Mouse (Mus musculus): ENCODE measurements around the gene Nectin1.

Nectin1 gene

DNA sequence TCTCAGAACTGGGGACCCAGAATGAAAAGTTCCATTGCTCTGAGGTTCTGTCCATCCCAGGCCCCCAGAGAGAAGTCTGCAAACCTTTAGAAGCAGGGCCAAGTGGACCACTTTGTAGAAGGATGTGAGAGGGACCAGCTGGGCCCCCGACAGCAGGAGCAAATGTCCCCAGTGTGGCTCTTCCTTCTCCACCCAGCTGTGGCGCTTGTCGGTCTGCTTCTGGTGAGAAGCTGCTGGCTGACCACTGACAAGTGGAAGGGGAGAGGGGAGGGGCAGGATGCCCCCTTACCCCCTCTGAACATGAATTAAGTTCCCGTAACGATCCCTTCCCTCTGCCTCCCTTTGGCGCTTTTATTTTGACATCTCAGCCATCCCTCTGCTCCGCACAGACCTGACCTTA is 54.0 kb downstream of the Nectin1 start:
- no peak for DNase-seq (ENCODE audit: low read depth, low spot score)

DNA sequence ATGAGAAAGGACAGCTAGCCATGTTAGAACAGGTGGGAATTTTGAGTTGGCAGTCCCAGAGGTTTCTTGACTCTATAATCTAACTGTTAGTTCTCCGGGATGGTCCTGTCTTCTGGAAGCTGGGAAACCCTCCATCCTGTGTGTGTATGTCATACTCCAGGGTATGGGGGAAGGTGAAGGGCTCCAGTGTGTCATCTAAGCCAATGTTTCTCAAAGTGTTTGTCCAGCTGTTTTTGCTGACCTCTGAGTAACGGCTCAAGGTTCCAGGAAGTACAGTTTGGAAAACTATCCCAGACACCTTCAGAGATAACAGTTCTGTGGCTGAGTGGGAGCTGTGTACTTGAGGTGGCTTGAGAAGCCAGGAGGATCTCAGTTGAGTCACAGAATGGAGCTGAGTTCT is 56.7 kb downstream of the Nectin1 start:
- no peak for DNase-seq (ENCODE audit: low read depth, low spot score)

DNA sequence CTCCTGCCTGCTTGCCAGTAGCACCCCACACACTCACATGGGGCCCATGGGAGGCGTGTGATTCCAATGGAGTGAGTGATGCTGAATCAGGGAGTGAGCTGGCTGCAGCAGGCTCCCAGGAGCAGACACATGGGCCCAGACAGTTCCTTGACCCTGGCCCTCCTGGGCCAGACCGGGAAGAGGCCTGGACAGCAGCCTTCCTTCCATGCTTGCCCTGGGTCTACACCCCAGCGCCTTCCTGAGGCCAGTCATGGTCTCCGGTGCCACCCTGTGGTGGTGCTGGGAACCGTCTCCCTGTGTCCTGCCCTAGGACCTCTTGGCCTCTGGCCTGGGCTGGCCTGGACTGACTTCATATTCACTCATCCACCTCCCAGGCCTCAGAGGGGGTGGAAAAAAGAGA is 58.1 kb downstream of the Nectin1 start:
- peak; percentile 79 for DNase-seq (ENCODE audit: low read depth, low spot score)

DNA sequence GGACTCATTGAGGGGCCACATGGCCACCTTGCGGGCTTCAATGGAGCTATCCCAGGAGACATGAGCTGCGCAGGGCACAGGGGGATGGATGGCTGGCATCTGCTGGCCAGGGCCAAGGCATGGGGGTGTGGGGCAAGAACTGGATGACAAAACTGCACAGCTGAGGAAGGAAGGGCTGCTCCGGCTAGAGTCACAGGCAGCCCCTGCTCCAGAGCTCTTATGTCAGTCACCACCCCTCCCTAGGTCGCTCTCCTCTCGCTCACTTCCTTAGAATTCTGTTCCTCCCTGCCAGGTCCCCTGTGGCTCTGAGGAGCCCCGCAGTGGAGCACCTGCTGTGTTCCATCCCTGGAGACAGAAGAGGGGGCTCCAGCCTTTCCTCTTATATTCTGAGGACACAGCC is 63.8 kb downstream of the Nectin1 start:
- DNase-seq (ENCODE audit: low read depth, low spot score) = no peak

DNA sequence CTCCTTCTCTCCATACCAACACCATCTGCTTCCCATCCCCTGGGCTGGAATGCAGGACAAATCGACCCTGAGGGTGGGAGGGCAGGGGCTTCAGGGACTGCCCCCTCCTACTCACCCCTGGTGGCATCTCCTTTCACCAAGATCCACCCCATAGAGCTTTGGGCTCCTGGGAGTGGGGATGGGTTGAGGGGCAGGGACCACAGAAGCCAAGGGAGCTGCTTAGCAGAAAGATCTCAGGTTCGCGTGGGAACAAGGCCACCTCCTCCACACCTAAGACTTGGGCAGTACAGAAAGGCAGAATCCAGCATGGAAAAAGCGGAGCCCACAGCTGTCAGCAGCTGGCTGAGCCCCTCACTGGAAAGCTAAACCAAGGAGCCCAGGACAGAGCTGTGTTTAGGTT is 64.3 kb downstream of the Nectin1 start:
- no peak for DNase-seq (ENCODE audit: low read depth, low spot score)

DNA sequence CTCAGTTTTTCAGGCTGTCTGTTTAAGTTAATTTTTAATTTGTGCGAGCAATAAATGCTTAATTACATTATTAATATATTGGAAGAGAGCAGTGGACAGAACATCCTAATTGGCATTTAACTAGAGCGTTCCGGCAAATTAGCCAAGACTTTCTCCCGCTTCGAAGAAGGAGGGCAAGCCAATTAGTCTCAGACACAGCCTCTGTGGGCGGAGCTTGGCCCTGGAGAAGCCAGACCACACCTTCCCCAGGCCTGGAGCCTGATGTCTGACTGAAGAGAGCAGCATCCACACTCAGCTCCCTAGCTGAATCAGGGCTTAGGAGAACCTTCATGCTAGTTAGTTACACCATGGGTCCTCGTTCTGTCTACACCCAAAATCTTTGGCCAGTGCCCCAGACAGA is 64.8 kb downstream of the Nectin1 start:
- peak; percentile 26 for DNase-seq (ENCODE audit: low read depth, low spot score)

DNA sequence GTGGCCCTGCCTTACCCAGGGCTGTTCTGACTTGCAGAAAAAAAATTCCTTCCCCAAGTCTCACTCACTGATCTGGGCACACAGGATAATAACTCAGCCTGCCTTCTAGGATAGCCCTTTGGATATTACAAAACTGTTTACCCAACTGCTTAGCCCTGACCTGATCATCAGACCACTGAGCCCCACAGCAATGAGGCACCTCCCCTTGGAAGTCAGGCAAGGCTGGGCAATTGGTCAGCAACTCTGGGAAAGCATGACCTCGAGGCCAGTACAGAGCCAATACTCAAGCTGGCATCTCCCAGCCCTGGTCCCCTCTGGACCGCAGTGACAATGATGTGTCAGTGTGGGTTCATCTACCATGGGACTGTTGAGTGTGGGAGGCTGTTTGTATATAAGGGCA is 69.4 kb downstream of the Nectin1 start:
- DNase-seq (ENCODE audit: low read depth, low spot score) = no peak

DNA sequence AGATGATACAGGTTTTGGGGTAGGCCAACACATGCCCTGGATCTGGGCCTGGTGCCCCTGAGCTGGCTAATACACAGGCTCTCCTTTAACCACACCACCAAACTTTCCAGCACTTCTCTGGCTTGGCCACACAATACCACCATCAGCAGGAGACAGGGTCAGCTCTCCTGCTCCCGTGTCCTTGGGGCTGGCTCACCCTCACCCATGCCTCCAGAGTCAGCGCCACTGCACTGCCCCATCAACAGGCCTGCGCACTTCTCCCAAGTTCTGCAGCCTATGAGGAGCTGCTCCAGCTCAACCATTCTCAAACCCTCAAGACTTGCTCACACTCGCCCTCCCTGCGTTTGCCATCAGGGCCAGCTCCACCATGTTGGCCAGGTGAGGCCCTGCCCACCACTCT is 78.4 kb downstream of the Nectin1 start:
- no peak for DNase-seq (ENCODE audit: low read depth, low spot score)

DNA sequence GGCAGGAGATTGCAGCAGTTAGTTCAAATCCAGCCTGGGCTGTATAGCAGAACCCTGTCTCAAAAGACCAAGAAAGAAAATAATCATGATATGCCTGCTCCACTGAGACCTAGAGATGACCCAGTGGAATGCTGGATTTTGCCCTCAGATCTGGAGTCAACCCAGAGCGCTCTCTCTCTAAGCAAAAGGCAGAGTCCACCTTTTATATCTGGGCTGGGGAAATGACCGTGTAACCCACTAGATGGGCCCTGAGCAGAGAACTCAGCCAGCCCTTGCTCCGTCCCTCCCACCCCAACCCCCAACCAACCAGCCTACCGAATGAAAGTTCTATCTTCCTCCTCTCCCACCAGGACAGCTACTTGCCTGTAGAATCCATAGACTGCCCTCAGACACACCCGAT is 81.4 kb downstream of the Nectin1 start:
- DNase-seq (ENCODE audit: low read depth, low spot score) = no peak

DNA sequence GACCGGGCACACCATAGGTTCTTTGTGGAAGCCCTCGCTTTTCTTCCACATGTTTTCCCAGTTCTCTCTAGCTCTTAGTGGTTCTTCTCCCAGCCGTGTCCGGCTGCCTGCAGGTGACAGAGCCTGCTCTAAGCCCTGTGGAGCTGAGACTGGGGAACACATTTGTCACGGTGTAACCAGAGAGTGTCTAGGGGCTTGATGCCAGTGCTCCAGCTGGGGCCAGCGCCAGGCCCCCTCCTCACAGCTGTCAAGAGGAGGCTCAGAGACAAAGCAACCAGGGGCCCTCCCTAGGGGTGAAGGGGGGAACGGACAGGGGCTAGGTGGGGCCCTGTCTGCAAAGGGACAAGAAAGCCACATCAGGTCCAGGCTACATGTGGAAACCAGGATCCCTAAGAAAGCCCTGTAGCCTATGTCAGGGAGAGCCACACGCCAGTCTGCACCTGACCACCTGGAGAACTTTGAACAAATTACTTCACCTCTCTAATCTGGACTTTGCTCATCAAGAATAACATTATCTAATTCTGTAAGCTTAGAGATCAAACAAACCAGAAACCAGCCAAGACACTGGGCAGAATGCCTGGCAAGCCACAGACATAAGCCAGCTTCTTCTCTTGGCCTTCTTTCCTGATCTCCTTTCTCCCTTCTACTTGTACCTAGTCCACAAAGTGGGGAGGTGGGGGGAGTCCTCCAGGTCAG is 82.9 kb downstream of the Nectin1 start:
- DNase-seq (ENCODE audit: low read depth, low spot score) = no peak

DNA sequence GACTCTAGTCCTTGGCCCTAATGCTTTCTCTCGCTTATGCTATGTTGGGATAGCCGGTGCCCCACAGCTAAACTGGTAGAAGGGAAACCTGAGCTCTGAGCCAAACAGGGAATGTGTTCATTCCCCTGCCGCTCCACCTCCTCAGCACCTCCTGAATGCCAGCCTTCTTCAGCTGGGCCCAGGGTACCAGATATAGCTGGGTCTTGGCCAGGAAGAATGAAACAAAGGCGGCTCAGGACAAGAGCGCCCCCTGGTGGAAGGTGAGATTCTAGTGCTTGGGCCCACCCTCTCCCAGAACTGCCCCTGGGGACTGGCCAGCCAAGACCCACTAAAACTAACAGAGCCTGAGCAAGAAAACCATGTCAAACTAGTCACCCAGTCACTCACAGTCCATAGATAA is 83.8 kb downstream of the Nectin1 start:
- DNase-seq (ENCODE audit: low read depth, low spot score) = peak; percentile 64

DNA sequence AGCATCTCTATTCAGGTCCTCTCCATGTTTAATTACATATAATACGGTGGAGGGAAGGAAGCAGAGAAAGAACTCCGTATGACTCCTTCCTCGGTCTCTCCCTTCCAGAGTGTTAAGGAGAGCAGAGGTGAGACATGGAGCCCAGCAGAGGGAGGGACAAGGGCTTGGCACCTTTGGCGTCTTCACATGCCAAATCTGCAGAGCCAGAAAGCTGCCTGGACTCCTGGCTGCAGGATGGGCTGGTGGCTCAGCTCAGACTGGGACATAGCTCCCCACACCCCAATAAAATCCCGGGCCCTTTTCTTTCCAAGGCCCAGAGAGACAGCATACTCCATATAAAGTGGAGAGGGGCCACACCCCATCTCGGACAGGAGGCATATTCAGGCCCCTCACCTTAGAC is 85.2 kb downstream of the Nectin1 start:
- no peak for DNase-seq (ENCODE audit: low read depth, low spot score)

DNA sequence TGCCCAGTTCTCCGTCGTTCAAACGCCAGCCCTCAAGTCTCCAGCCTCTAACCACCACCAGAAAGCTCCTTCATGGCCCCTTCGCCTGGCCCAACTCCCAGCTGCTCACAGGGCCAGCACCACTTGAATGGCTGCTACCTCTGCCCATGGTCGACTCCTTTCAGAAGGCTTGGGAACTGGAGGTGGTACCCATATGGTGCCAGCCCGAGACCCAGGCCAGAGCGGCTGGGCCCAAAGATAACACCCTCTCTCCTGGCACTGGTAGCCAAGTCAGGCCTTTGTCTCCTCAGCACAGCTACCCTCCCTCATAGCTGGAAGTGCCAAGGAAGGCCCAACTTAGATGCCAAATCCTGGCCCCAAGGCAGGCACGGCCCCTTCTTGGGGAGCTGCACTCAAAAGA is 89.4 kb downstream of the Nectin1 start:
- DNase-seq (ENCODE audit: low read depth, low spot score) = no peak

DNA sequence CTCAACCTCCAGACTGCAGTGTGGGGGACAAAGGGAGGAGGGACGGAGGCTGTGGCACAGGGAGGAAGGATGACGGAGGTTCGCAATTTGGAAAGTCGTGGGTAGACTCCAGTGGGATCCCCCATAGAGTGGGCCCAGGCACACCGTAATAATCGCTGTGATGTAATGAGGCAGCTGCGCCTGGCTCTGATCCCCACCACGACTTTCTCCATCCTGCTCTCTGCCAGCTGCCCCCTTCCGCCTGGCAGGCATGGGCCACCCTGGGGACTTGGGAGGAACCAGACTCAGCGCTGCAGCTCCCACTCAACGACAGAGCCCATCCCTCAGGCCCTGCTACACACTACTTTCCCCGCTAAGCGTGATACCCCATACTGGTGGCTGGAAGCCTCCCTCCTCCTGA is 90.5 kb downstream of the Nectin1 start:
- DNase-seq (ENCODE audit: low read depth, low spot score) = peak; percentile 22

DNA sequence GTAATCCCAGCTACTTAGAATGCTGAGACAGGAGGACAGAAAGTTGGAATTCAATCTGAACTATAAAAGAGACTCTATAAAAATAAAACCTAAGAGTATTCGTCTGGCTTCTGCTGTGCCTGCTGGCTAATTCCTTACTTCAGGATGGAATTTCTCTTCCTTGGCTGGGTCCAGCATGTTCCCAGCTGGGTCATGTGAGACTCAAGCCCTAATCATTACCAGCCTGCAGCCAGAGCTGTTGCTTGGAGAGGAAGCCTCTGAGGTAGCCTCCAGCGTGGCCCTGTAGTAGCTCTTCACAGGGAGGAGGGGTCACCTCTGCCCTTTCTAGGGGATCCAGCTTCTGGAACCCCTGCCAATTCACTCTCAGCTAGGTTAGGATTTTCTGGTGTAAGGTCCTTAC is 94.8 kb downstream of the Nectin1 start:
- no peak for DNase-seq (ENCODE audit: low read depth, low spot score)

DNA sequence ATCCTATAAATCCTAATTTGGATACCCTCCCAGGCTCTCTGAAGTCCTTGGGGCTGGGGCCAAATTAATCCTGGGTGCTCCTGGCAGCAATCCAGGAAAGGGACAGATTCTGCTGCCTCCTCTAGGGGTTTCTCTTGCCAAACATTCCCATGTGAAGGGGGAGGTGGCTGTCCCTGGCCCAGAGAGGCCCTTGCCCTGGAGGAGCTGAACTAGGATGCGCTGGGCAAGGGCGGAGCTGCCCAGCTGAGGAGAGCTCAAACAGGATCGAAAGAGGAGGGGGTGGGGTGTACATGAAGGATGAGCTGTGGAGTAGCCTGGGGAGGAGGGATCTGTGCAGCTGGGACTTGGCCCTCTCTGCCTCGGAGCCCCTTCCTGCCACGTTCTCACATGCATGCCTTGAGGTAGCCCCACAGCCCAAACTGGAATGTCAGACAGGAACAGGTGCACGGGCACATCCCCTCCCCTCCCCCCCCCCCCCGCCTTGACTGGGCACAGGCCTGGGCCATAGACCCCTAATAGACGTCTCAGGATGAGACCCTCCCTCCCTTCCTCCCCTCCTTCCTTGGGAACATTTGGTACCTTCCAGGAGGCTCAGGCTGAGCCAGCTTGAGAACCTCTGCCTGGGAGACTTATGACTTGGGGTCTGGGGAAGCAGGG is 99.3 kb downstream of the Nectin1 start:
- DNase-seq (ENCODE audit: low read depth, low spot score) = no peak

DNA sequence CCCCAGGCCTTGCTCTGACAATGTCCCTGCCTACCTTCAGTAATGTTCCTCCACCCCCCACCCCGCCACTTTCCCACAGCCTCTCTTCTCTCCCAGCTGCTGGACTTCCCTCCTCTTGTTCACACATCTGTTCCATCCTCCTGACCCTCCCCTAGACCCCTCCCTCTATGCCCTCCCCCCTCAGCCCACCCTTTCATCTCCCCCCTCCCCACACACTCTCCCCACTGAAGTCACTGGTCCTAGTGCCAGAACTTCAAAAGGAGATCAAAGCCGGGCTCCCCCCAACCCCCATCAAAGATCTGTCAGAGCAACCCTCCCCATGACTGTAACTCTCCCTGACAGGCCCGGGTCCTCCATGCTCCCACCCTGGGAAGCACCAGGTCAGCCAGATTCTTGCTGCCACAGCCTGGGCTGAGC is 99.9 kb downstream of the Nectin1 start:
- no peak for DNase-seq (ENCODE audit: low read depth, low spot score)

DNA sequence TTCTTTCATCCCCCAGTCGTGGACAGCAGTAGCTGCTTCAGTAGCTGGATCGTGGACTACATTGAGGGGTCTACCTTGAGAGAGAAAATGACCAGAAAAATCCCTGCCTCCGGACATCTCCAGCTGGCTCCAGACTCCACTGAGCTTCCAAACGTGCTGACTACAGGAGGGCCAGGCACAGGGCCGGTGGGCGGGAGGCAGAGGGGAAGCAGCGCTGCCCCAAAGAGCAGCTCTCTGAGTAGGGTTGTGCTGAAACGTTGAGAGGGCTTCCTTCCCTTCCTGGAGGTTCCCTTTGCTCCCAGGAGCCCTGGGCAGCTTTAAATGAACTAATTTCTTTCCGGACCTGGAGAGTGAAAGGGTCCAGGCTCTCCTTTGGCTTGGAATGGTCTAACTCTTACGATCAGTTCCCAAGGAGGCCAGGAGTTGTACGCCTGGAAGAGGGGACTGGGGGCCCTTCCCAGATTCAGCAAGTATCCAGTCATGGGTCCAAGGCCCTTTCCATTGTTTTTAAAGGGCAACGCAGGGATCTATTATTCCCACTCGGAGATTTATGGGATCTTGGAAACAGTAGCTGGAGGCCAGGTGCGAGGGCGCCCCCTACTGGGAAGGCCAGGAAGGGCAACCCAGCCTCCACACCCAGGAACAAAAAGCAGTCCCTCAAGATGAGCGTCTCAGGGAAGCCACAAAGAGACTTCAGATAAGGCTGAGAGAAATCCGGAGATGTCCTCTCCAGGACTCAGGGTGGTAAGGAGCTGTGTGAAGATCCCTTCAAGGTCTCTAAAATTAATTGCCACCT is 102.1 kb downstream of the Nectin1 start:
- DNase-seq (ENCODE audit: low read depth, low spot score) = peak; percentile 52

DNA sequence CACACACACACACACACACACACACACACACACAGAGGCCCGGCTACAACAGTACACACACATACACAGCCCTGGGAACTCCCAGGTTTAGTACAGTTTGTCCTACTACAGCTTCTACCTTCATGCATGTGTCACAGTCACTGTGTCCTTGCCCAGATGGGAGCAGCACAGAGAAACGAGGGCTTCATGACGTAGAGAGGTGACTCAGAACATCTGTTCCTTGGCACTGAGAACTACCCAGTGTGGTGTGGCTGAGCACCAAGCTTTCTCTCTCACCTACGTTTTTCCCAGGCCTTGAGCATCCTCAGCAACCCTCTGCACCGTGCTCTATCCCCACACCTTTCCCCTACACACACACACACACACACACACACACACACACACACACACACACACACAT is 104.1 kb downstream of the Nectin1 start:
- peak; percentile 93 for DNase-seq (ENCODE audit: low read depth, low spot score)

DNA sequence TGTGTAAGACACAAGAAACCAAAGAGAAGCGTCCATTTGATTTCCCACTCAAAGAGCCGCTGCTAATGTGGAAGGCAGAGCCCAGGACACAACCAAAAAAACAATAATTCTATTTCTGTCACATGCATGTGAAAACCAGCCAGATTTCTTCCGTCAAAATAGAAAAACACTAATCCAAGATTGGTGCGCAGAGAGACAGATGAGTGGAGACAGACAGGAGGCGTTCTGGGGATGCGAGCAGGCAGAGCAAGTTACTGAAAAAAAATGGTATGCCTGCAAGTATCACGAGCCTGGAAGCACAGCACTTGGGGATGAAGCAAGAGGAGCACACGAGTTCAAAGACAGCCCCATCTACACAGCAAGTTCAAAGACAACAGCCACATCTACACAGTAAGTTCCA is 106.5 kb downstream of the Nectin1 start:
- peak; percentile 45 for DNase-seq (ENCODE audit: low read depth, low spot score)

DNA sequence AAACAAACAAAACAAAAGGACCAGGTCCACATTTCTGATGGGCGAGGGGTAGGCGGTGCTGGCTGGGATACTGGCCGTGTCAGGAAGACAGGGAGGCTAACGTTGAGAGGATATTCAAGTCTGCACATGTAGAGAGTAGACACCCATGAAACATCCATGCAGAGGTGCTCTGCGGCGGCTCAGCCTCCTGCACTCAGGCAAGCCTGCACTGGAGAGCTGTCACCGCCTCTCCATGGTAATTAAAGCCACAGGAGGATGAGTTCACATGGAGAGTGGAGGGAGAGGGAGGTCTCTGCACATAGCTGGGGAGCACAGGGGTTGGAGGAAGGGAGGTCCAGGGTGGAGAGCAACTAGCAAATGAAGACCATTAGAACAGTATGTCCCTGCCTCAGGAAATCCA is 107.4 kb downstream of the Nectin1 start:
- DNase-seq (ENCODE audit: low read depth, low spot score) = no peak

DNA sequence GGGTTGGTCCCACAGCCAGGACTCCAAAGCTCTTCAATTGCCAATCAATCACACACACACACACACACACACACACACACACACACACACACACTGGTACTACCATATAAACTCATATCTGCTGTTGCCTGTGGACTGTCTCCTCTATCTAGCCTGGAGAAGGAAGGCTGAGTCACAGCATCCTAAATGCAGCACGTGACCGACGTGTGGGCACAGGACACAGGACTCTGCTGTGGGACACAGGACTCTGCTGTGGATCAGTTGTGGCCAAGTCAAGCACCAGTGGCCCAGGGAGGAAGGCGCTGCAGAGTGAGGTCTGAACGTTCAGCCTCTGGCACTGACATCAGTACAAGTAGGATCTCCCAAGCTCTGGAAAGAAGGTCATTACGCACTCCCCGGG is 112.1 kb downstream of the Nectin1 start:
- no peak for DNase-seq (ENCODE audit: low read depth, low spot score)

All from brain, adult 2 months (tissue).